Mouse (Mus musculus) mesoderm, embryonic 11.5 days (tissue): ENCODE measurements at regions not wholly inside any gene's neighbourhood (a gene's known extent, or its start where the extent isn't known, plus 50 kb on each side); places are given as distances from the start of the nearest gene placed in this dataset.

ENCODE experiments used
- DNase-seq: peaks from one replicate; pipeline ENCODE4 v3.0.0-alpha.2; 2012; ENCODE audit warnings: low read depth, low spot score

DNA sequence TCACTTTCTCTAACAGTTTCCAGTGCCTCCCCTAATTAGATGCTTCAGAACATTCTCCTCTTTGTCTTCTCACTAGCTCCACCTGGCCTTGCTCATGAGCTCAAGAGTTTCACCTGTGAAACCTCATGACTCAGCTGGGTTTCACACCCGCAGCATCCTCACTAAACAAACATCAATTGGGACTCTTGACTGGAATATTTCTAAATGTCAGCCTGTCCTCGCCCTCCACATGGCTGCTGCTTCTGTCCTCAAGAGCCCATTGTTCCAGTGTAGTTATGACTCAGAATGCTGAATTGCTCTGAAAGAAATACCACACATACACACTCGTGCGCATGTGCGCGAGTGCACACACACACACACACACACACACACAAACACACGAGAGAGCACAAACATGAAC, 407.2 kb downstream of the Prss52 start:
- DNase-seq = no peak

DNA sequence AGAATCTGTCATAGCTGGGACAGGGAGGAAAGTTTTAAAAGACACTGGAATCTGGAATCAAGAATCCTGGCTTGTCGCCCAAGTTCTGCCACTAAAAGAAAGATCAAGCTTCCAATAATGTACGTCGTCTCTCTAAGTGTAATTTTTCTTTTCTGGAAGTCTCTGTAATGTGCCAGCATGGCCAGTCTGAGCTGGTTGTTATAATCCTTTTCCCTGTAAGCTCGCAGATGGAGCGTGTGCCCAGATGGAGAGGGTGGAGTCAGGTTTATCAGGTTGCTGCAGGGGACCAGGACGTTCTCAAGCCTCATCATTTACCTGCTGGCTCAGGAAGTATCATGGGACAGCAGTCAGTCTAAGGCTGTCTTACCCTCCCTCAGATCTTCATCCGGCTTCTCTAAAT, 408.6 kb downstream of the Prss52 start:
- no peak for DNase-seq

DNA sequence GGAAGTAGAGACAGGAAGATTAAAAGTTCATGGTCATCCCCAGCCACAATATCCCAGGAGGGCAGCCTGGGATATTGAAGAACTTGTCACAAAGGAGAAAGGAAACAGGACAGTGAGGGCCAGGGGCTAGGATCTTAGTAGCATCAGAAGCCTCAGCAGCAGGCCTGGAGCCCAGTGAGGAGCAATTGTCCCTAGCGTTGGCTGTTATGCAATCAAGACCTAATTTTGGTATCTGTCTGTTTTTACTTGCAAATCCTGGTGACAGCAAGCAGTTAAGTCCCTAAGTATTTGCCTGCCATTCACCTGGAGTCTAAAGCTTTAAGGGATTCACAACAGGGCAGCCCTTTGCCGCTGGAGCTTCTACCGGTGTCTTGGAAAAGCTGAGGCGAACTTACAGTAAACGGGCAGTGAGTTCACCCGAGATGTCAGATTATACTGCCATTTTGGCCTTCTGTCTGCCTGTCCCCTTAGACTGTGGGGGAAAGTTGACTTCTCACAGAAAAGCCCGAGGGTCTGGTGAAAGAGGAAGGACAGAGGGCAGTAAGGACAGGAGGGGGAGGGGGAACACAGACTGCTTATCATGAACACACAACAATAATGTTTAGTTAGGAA, 413.6 kb downstream of the Prss52 start:
- DNase-seq = no peak

DNA sequence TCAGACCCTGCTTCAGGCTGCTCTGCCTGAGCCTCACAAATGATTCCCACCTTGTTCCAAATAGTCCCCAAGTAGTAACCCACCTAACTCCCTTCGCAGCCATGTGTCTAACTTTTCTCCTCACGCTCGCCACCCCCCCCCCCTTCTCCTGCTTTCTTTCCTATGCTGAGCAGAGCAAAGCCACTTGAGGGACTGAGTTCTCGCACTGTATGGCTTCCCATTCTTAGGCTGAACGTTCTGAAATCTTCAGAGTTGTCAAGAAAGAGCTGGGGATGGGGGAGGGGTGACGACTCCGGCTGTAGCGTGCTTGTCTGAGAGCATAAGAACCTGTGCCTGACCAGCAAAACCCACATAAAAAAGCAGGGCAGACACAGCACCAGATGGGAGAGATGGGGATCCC, 420.6 kb downstream of the Prss52 start:
- DNase-seq = no peak

DNA sequence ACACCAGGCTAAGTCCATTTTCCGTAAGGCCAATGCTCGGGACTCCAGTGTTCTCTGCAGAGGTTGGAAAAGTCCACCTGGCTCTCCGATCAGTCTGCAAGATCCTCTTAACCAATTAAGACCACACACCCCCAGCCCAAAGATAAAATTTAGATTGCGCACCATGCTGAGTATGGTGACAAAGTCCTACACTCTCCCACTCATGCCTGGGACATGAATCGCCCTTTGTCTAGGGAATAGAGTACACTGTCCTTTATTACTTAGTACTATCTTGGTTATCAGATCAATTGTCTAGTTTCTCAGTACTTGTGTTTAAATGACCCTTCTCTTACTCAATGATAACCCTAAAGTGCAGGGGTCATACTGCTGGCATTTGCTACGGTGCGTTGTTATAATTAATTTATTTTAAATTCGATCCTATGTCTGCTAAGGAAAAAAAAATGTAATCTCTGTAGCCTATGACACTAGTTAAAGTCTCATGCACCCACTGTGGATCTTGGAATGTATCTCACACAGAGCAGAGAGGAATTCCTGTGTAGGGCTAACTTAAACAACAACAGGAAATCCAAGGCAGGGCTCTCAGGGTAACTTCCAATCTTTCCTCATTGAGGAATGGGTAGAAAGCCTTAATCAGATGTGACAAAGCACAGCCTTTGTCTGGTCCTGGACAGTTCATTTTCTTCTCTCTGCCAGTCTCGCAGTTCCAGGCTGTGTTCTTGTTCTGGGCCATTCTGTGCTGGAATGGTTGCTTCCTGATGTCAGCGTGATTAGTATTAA, 421.4 kb downstream of the Prss52 start:
- peak; percentile 12 for DNase-seq

DNA sequence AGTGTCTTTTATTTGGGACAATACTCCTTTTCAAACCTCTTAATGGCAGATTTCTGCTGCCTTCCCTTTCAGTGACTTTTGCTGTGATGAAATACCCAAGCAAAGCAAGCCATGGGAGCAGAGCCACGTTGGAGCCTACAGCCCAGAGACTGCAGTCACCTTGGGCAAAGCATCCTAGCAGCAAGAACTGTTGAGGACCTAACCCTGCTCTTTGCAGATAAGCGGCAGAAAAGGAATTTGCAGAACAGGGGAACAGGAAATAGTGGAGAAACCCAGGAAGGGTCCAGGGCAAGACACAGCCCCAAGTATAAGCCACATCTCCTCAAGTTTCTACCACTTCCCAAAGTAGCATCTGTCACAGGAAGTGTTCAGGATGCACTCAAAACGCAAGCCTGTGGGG, 426.5 kb downstream of the Prss52 start:
- no peak for DNase-seq

DNA sequence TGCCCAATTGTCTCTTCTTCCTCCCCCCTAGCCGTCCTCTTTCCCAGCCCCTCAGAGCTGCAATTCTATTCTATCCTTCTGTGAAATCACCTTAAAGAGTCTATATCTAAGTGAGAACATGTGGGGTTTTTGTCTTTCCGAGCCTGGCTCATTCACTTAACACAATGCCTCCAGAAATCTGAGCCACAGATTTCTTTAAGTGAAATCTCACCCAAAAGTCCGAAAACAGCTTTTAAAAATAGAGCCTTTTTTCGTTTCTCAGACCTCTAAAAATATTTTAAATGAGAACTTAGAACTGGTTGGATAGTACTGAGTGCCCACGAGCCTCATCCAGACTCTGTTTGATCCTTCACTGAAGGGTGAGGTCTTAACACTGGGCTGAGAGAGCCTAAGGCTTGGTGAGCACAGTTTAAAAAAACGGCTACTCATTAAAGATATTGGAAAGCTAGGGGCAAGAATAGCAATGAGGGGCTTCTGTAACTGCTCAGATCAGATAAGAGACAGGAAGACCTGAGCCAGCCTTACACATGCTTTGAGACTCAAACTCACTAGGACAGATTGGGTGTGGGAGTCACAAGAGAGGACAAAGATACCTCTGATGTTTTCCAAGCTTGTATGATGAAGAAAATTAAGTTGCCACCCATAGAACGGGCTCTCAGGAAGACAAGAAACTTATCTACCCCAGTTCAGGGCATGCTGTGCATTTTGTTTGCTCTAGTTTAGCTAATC, 427.3 kb downstream of the Prss52 start:
- no peak for DNase-seq

DNA sequence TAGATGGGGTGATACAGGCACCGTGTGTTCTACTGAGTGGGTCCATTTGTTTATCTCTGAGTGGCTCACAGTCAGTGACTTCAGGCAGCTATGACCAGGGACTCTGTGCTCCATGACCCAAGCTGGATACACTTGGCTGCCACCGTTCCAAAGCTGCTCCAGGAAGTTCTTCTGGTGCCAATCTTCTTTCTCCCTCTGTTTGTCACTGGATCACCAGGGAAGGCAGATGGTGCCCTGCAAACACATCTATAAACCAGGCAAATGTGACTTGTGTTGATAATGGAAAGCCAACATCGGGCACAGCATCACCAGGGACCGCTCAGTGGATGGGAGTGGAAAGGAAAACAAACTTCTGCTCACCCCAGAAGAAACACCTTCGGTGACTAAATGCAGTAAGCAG, 428.3 kb downstream of the Prss52 start:
- DNase-seq = no peak

DNA sequence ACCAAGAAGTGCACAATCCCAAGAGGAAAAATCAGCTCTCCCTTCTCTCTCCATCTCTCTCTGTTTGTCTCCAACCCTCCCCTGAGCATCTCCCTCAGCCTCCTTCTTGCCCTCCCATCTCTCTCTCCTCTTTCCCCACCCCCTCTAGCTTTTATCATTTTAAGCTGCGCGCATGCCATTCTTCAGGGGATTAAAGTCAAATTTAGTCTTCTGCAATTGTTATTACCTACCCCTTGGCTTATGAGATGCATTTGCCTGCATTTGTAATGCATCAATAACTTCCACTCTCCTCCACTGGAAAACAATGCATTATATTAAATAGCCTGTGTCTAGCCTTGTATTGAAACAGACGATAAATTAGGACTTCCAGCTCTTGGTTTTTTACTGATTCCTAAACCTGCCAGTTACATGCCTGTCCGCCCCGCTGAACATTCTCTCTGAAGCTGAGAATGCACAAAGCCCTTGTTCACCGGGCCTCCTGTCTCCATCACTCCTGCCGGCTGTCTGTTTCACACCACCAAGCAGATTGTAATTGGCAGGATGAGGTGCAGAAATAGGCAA, 429.6 kb downstream of the Prss52 start:
- DNase-seq = peak; percentile 37

DNA sequence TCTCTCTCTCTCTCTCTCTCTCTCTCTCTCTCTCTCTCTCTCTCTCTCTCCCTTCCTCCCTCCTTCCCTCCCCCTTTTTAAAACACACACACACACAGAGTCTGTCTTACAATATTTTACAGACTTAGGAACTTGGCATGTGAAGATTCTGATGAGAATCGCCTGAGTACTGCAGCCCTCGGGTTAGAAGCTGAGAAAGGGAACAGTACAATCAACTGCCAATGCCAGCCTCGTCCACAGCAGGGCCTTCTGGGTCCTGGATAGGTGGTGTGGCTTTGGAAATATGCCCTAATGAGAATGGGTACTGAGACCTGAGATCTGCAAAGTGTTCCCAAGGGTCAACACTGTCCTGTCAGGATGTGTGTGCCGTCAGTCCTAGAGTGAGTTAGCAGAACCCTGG, 430.1 kb downstream of the Prss52 start:
- no peak for DNase-seq

DNA sequence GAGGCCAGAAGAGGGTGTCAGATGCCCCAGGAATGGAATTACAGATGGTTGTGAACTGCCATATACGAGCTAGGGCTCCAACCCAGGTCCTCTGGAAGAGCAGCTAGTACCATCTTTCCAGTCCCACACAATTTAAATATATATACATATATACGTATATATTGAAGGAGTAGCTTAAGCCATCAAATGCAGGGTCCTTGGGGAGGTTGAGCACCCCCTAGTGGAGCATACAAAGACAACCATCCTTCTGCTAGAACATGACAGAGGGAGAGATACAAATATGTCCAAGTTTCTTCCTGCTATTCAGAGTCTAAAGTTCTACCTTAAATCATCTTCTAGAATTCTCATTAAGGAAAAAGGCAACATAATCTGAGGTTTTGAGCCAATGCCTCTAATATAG, 435.4 kb downstream of the Prss52 start:
- DNase-seq = peak; percentile 19

DNA sequence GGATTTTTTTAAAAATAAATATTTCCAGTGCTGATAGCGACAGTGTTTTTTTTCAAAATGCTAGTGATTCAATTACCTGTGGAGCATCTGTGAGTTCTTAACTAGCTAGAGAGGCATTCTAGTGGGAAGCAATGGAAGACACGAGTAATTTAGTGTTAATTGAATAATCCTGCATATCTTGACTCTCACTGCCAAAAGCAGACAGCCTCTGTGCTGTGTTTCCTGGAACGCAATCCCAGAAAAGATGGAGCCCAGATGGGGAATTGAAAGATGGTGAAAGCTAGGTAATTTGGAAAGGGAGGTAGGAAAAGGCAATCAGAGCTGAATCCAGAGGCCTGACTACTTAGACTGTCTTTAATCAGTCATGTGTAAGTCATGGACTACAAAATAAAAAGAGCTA, 441.0 kb downstream of the Prss52 start:
- DNase-seq = no peak

DNA sequence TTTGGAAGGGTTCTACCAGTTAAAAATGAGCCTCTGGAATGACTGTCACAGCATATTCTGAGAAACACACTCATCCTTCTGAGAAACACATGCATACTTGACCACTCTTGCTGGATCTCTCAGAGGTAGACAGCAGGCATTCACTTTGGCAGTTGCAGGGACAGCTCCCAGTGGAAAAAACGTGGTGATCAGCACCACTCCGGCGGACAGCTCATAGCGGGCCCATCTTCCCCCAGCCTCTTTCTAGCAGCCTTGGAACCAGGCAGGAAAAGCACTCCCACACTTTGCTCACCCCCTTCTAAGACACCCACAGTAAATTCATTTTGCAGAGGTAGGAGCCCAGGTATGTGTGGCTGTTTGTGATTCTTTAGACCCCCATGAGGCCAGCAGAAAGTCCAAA, 442.7 kb downstream of the Prss52 start:
- peak; percentile 72 for DNase-seq

DNA sequence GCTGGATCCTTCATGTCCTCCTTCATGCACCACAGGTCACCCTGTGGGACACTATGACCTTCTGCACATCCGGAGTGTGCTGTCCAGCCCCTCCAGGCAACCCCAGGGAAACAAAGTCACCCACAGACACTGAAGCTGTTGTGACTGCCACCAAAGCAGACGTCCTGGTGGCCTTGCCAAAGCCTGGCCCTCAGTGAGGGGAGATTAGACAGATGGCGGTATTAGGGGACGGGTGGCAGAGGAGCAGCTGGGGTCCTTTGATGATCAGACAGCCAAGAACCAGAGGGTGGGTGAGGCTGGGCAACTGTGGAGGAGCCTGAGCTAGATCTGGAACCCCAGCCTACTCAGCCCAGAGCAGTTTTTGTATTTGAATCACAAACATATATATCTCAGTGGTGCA, 448.9 kb downstream of the Prss52 start:
- DNase-seq = no peak

DNA sequence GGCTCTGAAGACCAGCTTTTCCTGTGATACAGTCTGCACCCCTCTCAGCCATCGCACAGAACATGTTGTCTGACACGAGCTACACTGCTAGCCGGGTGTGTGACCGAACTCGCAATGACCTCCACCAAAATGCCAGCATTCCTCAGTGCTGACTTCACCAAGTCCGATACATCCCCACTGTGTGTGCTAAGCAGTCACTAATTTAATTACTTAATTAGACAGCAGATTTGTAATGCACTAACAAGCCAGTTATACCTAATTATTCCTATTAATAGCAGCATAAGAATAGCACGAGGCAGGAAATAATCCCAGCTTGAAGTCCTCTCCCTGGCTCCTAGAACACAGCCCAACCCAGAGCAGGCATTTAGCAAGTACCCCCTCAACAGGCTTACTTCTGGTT, 452.0 kb downstream of the Prss52 start:
- DNase-seq = no peak

DNA sequence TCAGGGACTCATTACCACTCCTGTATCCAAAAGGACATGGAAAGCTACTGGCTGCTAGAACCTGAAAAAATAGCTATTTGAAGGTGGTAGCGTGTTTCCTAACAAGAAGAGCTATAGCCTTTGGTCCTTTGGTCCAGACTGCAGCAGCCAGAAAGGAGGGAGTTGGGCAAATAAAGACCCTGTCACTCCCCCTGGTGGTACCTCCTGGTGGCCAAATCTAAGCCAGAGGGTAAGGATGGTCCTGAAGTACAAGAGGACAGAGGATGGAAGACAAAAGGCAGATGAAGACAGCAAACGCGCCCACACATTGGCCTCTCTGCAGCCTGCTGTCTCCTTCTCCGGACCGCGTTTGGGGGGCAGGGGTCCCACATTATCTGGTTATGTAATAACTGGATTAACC, 453.4 kb downstream of the Prss52 start:
- DNase-seq = no peak

DNA sequence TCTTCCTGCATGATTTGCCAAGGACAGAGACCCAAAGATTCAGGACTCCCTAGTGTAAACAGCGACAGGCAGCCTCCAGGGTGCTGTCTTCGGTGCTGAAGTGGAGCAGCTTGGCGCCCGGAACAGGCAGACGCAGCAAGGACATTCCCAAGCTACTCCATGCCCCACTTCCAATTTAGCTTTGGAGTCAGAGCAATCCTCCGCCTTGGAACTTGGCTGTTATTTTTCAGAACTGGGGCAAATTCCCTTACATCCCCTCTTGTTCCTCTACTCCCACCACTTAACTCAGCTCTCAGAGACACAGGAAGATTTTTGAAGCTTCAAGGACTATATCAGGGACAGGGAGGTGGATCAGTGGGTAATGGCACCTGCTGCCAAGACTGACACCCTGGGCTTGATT, 464.6 kb downstream of the Prss52 start:
- DNase-seq = peak; percentile 66

DNA sequence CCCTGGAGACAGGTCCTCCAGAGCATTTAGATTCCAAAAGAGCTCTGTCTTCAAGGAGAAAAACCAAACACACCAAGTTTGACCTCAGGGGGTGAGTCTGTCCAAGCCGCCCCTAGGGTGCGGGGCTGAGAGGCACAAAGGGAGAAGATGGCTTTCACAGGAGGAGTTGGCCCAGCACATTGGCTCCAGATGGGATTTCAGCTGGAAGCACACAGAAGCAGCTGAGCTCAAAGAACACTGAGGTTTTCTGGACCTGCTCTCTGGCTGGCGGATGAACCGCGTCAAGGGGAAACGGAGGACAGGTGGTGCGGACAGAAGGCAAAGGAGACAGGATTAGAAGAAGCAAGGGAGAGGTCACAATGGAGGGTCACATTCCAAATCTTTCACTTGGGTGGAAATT, 466.9 kb downstream of the Prss52 start:
- no peak for DNase-seq

DNA sequence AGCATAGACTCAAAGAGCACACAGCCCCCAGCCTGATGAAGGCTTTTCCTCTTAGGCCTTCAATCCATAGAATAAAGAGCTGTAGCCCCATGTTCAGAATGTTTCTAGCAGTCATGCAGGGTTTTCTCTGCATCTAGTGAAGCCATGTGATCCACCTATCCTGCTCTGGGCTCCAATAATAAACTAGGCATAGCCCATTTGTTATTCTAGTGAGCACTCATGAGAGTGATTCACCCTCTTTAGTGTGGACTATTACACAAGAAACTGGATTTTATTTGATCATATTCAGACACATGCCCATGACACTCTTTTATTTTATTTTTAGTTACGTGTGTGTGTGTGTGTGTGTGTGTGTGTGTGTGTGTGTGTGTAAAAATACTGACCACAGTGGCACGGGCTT, 468.7 kb downstream of the Prss52 start:
- DNase-seq = no peak

DNA sequence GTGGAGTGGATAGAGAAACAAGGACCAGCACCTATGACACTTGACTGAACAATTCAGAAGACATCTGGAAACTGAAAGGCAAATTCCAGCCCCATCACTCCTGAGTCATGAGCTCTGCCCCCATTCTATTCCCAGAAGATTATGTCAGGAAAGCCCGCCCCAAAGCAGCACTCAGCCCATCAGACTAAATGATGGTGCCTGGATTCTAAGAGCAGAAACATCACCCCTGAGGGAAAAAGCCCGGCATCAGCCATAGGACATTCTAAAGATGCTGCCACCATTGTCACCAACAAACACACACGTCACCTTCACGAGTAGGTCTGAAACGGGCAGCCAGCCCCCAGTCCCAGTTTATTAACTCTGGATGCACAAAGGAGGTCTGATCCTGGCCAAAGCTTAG, 469.7 kb downstream of the Prss52 start:
- no peak for DNase-seq

DNA sequence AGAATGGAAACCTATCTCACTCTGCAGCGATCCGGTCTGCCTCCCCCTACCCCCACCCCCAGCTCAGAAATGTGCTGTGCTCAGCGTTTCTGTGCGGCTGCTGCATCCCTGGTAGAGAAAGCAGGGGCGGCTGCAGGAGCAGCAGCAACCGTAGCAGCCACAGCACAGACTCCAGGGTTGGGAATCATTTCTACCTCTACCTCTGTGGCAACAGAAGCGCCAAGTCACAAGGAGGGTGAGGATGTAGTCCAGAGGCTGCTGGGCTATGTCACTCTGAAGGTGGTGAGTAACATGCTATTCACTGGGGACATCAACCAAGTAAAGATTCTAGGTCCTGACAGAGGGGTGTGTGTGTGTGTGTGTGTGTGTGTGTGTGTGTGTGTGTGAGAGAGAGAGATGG, 470.2 kb downstream of the Prss52 start:
- no peak for DNase-seq

DNA sequence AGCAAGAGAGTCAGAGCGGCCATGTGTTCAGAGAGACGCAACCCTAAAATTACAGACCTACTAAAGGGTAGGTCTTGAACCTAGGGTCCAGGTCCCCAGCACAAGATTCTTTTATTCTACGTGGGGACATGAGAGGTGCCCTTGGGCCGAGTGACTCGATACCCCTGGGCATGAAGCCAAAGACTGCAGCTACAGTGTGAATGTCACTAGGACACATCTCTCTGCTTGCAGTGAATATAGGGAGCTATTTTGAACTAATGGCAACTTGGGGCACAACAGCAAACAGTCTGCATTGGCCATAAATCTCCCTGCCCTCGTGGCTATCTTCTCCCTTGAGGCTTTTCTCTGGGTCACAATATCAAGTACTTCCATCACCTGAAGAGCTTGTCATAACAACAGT, 470.7 kb downstream of the Prss52 start:
- DNase-seq = no peak

DNA sequence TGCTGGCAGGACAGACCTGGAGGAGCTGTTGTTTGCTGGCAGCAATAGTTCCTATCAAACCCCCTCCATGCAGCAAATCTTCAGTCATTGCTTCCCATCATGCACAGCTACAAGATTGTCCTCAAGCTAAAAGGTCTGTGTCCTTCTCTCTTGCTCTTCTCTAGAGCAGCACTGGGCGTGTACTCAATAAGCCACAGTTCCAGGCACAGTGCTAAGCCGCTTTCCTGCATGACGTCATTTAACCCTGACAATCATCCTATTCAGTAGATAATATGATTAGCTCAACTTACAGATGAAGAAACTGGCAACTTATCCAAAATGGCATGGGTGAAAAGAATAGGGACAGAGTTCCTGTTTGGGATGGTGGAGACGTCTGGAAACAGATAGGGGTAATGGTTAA, 471.9 kb downstream of the Prss52 start:
- DNase-seq = no peak
